Mouse (Mus musculus): ENCODE measurements around the gene Reep6.

DNA sequence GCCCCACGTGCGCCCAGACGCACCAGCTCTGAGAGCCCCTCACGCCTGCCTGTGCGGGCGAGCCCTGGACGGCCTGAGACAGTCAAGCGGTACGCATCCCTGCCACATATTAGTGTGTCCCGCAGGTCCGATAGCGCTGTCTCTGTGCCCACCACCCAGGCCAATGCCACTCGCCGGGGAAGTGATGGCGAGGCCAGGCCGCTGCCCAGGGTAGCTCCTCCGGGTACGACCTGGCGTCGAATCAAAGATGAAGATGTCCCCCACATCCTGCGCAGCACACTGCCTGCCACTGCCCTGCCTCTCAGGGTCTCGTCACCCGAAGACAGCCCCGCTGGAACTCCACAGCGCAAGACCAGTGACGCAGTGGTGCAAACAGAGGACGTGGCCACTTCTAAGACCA is 14.4 kb upstream of the Reep6 start:
- TF ChIP-seq POLR2A (IDR thresholded peaks at IDR 0.05; ENCODE audit: extremely low read depth, insufficient read depth, low read length) (no peak), CTCF (IDR thresholded peaks at IDR 0.05; ENCODE audit: low read depth, low read length) (no peak)

Measured in liver, adult 2 months (tissue).